Mouse (Mus musculus): ENCODE measurements around the gene March4.

- TF ChIP-seq POLR2A (IDR thresholded peaks at IDR 0.05; ENCODE audit: insufficient read length, low read depth) (no peak), MYOD1 (IDR thresholded peaks at IDR 0.05; ENCODE audit: control insufficient read depth in 1 of 3, insufficient read length in 2 of 3, low read depth in 2 of 3) (no peak)
Observed at GRCm38 (mm10) chr1:72585971-72586875, 49.5 kb upstream of the March4 start.

All from myocyte (in vitro differentiated cells).